Mouse (Mus musculus) spleen, adult 2 months (tissue): ENCODE results near the gene Rpl19.

Experiments used
- CTCF ChIP-seq: fragments of 200-500 bp; IDR thresholded peaks from 2 replicates; pipeline ENCODE4 v1.5.1; 2011; ENCODE audit warnings: mild to moderate bottlenecking, inconsistent platforms; ENCODE audit not compliant: insufficient read depth, insufficient read length, insufficient replicate concordance; ENCODE audit errors: extremely low read depth
- POLR2A ChIP-seq: fragments of 200-500 bp; IDR thresholded peaks from 2 replicates; pipeline ENCODE4 v1.6.1; 2011; ENCODE audit warnings: low read depth, low read length, inconsistent platforms

- TF ChIP-seq POLR2A (no peak), CTCF (no peak)
Observed at GRCm38 (mm10) chr11:98050520-98050815, 24.0 kb downstream of the Rpl19 start.
